Mouse (Mus musculus) liver, embryonic 16.5 days (tissue): ENCODE measurements around the gene Bcar3. TPM values are rescaled to one million over a fixed set of nuclear protein-coding genes. Genes with fewer than 3 reads are reported as not detected.

ENCODE experiments used
- ATAC-seq: fragments of 200-750 bp; cut with Nextera tagmentation; 2 replicates; pipeline ENCODE4 v1.8.0; 2017; ENCODE audit warnings: low read depth, mild to moderate bottlenecking, moderate number of reproducible peaks, moderate library complexity
- H3K27ac ChIP-seq: fragments of 300-500 bp; sonication (generic); 2 replicates; pipeline ENCODE4 v1.5.1; 2014; ENCODE audit warnings: mild to moderate bottlenecking, low read length
- H3K27me3 ChIP-seq: fragments of 300-500 bp; sonication (generic); 2 replicates; pipeline ENCODE4 v1.6.1; 2014; ENCODE audit warnings: low read depth, low read length, mixed read lengths; ENCODE audit not compliant: control insufficient read depth, insufficient read depth
- H3K36me3 ChIP-seq: fragments of 300-500 bp; sonication (generic); 2 replicates; pipeline ENCODE4 v1.6.1; 2014; ENCODE audit warnings: mild to moderate bottlenecking; ENCODE audit not compliant: control insufficient read depth, insufficient read depth
- H3K4me1 ChIP-seq: fragments of 300-500 bp; sonication (generic); 2 replicates; pipeline ENCODE4 v1.6.1; 2014; ENCODE audit warnings: low read depth, low read length, mixed read lengths; ENCODE audit not compliant: control insufficient read depth
- H3K4me2 ChIP-seq: fragments of 300-500 bp; sonication (generic); 2 replicates; pipeline ENCODE4 v1.6.1; 2014; ENCODE audit warnings: low read depth, low read length, mixed read lengths
- H3K4me3 ChIP-seq: fragments of 300-500 bp; sonication (generic); 2 replicates; pipeline ENCODE4 v1.5.1; 2014; ENCODE audit warnings: low read depth, mild to moderate bottlenecking, low read length
- H3K9ac ChIP-seq: fragments of 300-500 bp; sonication (generic); 2 replicates; pipeline ENCODE4 v1.6.1; 2014; ENCODE audit warnings: low read depth, low read length
- H3K9me3 ChIP-seq: fragments of 300-500 bp; sonication (generic); replicated peaks from 2 replicates; pipeline ENCODE4 v1.6.1; 2016; ENCODE audit warnings: low read length; ENCODE audit not compliant: control insufficient read depth
- WGBS: fragments of 180-500 bp; shearing (Covaris S2); extraction: QIAGEN DNeasy Blood & Tissue Kit; methylation state at CpG from one replicate; pipeline ENCODE4 v1.1.7; 2014; ENCODE audit not compliant: insufficient replicate concordance; 5-methylcytosine and 5-hydroxymethylcytosine counted together
- polyA plus RNA-seq: library from polyadenylated mRNA; unstranded; fragments of >200 nt; fragmentation: Nextera tagmentation; extraction: Ambion mirVana; gene quantifications from 2 replicates; pipeline ENCODE4 v1.2.1, GENCODE M21; 2015

Bcar3 gene
- polyA plus RNA-seq, 1 experiment from 2014 or later = 7.2 TPM

DNA sequence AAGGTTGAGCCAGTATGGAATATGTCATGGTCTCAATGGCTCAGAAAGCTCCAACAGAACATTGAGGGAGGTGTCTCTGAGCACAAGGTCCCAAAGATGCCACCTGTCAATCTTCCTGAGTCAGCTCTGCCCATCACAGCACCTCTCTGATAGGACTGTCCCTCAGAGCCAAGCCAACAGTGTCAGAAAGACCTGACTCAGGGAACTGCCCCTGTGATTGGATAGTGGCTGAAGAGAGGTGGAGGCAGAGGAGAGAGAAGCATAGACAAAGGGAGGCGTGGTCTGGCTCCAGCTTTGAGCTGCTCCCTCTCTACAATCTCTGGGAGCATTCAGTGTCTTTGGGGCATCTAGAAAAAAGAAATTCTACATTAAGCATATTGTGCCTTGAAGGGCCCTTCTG is 163.8 kb downstream of the Bcar3 start:
- no peak for ATAC-seq
- no peak overlapping the region for H3K4me2 ChIP-seq
- H3K27me3 ChIP-seq = no peaks in the 10 kb centered on the region
- H3K27ac ChIP-seq = no peak overlapping the region
- H3K4me1 ChIP-seq = no peaks in the 10 kb centered on the region; the same call in 1 of the 2 replicates
- H3K9ac ChIP-seq = no peak overlapping the region
- no peak overlapping the region for H3K4me3 ChIP-seq
- no peaks in the 10 kb centered on the region for H3K36me3 ChIP-seq
- no peaks in the 10 kb centered on the region for H3K9me3 ChIP-seq
- 50% methylated on average over 1 of the region's 1 CpGs for WGBS

DNA sequence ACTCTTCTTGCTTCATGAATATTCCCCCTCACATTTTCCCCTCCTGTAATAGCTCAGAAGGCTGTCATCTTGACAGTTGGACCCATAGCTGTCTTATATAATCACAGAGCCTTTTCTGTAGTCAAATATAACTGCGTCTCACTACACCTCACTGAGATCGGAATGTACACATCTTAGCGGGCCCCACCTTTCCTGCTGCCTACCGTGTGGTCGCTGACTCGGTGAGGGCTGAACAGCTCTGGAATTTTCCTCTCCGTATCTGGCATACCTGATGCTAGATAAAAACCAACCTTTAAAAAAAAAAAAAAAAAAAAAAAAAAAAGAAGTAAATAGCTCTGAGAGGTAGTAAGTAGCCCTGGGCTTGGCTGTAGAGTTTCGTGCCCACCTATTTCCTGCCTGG is 164.8 kb downstream of the Bcar3 start:
- Histone ChIP-seq H3K27me3 (no peaks in the 10 kb centered on the region), H3K4me1 (no peaks in the 10 kb centered on the region; the same call in 1 of the 2 replicates), H3K36me3 (no peaks in the 10 kb centered on the region), H3K4me2 (no peak overlapping the region), H3K27ac (no peak overlapping the region), H3K4me3 (no peak overlapping the region), H3K9me3 (no peaks in the 10 kb centered on the region), H3K9ac (no peak overlapping the region)
- no peak for ATAC-seq
- WGBS = 48% methylated on average over 8 of the region's 8 CpGs

DNA sequence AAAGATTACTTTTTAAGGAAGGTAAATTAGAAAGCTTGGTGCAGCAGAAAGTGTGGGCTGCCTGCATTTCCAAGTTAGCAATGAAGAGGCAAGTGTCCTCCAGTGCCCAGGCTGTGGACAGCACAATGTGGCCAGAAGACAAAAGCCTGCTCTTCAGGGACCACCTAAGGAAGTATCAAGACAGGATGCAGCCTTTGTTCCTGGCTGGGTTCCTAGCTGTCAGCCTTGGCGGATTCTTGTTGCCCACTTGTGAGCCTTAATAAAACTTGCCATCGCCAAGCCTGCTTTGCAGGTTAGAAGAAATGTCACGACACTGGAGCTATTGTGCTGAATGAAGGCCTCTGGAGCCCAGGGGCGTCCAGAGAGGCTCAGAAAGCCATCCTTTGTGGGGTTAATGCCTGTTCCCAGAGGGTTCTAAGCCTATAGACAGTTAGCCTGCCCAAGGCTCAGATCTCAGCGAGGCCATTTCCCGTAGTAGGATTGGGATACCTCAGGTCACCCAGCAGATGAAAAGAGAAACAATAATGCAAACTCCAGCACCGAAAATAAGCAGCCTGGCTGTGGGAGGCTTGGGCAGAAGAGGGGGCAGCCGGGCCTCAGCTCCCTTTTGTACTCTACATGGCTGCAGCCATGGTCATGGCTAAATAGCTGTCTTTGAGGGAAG is 167.0 kb downstream of the Bcar3 start:
- Histone ChIP-seq H3K9ac (no peak overlapping the region), H3K4me3 (no peak overlapping the region), H3K27ac (no peak overlapping the region), H3K4me1 (no peaks in the 10 kb centered on the region; the same call in 1 of the 2 replicates), H3K36me3 (no peaks in the 10 kb centered on the region), H3K9me3 (no peaks in the 10 kb centered on the region), H3K27me3 (no peaks in the 10 kb centered on the region), H3K4me2 (no peak overlapping the region)
- no peak for ATAC-seq
- WGBS = 63% methylated on average over 8 of the region's 8 CpGs

DNA sequence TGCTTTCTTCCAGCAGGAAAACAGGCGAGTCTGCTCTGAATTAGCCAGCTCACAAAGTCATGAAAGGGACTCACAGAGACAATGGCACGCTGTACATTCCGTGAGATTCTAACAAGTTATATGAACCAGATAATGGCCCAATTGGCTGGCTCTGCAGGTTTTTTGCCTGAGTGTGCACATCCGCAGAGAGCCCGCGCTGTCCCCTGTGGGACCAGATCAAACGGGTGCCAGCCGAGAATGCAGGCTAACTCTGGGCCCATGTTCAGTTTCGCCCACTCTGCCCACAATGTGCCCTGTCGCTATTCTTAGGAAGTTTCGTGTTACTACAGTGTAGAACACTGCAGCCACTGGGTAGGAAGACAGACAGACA is 167.6 kb downstream of the Bcar3 start:
- no peak overlapping the region for H3K9ac ChIP-seq
- H3K4me3 ChIP-seq = no peak overlapping the region
- H3K27me3 ChIP-seq = no peaks in the 10 kb centered on the region
- no peaks in the 10 kb centered on the region for H3K9me3 ChIP-seq
- WGBS = 69% methylated on average over 11 of the region's 11 CpGs
- H3K4me1 ChIP-seq = no peaks in the 10 kb centered on the region; the same call in 1 of the 2 replicates
- ATAC-seq = no peak
- H3K27ac ChIP-seq = no peak overlapping the region
- H3K36me3 ChIP-seq = no peaks in the 10 kb centered on the region
- no peak overlapping the region for H3K4me2 ChIP-seq

DNA sequence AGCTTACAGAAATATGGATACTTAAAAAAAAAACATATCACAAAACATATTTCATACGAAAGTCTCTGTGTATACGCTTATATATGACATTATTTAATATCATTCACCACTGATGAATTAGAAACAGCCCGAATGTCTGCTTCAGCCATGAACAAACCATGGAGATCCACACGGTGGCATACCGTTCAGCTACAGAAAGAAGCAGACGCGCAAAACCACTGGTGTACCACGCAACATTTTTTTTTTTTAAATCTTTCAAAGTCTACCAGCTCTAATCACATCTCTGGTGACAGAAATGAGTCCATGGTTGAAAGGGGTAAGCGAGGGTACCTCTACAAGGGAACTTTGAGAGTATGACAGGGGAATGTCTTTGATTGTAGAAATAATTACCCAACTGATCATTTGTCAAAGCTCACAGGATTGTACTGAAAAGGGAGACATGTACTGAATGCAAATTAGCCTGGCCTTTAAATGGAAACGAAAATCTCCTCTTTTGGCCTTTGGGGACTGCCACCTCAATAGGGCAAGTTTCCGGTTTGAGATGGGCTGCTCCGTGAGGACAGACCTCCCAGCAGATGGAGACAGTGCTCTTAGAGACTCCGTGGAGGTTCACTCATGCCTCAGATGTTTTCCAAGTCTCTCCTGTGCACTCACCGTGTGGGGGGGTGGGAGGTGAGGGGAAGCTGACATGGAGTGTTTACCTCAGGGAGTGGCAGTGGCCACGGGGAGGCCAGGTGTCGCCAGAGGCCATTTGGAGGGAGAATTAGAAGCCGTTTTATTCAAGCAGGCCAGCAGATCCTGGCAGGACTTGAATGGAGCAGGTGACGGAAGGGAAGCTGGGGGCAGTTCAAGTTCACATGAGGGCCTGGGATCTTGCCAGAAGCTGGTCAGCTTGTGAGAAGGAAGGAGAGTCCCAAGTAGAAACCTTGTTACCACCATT is 168.3 kb downstream of the Bcar3 start:
- Histone ChIP-seq H3K4me1 (no peaks in the 10 kb centered on the region), H3K9ac (no peak overlapping the region), H3K36me3 (no peaks in the 10 kb centered on the region), H3K9me3 (no peaks in the 10 kb centered on the region), H3K4me3 (no peak overlapping the region), H3K27me3 (no peaks in the 10 kb centered on the region), H3K4me2 (no peak overlapping the region), H3K27ac (no peak overlapping the region)
- WGBS = 58% methylated on average over 18 of the region's 18 CpGs
- ATAC-seq = no peak

DNA sequence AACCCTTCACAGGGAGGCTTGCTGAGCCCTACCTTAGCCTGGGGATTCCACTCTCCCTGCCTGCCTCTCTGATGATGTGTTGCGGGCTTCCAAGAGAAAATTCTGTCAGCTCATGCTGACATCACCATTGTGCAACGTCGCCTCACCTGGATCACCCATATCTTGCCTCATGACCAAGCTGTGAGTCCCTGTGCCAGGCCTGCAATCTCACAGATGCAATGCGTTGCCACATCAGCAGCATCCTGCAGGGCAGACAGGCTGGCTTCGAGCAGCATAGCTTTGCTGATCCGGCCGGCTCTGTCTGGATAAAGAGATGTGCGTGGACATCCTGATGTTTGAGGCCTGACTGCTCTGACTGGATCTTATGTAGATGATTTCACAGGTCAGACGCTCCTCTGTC is 169.2 kb downstream of the Bcar3 start:
- ATAC-seq = no peak
- no peak overlapping the region for H3K4me2 ChIP-seq
- no peak overlapping the region for H3K4me3 ChIP-seq
- 72% methylated on average over 9 of the region's 9 CpGs for WGBS
- H3K27me3 ChIP-seq = no peaks in the 10 kb centered on the region
- no peaks in the 10 kb centered on the region for H3K4me1 ChIP-seq
- no peaks in the 10 kb centered on the region for H3K36me3 ChIP-seq
- no peak overlapping the region for H3K9ac ChIP-seq
- H3K9me3 ChIP-seq = no peaks in the 10 kb centered on the region
- H3K27ac ChIP-seq = no peak overlapping the region

DNA sequence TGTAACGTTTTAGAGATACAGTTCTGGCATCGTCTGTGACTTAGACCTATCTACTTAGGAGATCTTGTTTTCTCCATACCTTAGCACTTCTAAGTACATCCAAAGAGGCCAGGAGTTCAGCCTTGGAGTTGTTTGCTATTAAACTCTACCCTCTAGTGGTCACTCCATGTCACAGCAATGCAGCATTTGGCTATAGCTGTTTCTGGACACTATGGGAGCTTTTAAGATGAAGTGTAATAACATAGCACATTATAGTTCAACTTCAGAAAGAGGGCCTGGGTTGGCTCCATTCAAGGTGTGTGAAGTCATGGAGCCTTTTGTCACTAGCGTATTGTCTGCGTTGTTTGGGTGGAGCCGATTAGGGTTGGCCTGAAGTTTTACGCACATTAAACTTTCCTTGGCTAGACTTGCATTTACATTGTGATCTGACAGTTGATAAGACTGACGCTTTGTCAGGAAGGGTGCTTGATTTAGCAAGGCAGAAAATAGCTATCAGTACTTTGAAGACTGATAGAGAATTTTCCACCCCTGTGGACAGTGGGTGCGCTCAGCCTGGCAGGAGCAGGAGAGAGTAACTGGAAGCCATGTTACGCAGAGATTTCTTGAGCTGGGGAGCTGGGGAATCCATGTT is 172.3 kb downstream of the Bcar3 start:
- H3K9ac ChIP-seq = no peak overlapping the region
- H3K4me3 ChIP-seq = no peak overlapping the region
- no peaks in the 10 kb centered on the region for H3K36me3 ChIP-seq
- H3K4me2 ChIP-seq = no peak overlapping the region
- no peaks in the 10 kb centered on the region for H3K27me3 ChIP-seq
- H3K9me3 ChIP-seq = no peaks in the 10 kb centered on the region
- 39% methylated on average over 9 of the region's 9 CpGs for WGBS
- no peaks in the 10 kb centered on the region; the same call in 1 of the 2 replicates for H3K4me1 ChIP-seq
- no peak overlapping the region for H3K27ac ChIP-seq
- peak; percentile 17; the same call in 1 of the 2 replicates for ATAC-seq

DNA sequence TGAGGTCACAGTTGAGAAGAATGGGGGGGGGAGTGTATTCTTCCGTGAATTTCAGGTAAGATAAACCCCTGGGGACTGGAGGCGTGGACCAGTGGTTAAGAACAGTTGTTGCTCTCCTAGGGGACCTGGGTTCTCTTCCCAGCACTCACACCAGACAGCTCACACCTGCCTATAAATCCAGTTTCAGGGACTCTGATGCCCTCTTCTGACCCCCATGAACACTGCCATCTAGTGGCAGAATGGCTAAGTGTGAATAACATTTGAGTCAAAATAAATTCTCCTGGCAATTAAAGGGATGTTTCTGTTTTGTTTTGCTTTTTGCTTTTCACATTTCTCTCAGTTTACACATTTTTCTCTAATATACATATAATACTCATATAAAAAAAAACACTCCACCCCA is 174.0 kb downstream of the Bcar3 start:
- Histone ChIP-seq H3K4me2 (no peak overlapping the region), H3K9ac (no peak overlapping the region), H3K4me1 (no peaks in the 10 kb centered on the region; the same call in 1 of the 2 replicates), H3K4me3 (no peak overlapping the region), H3K9me3 (no peaks in the 10 kb centered on the region), H3K27ac (no peak overlapping the region), H3K36me3 (no peaks in the 10 kb centered on the region), H3K27me3 (no peaks in the 10 kb centered on the region)
- no peak for ATAC-seq
- WGBS = 54% methylated on average over 2 of the region's 2 CpGs
